Mouse (Mus musculus) right cerebral cortex, adult 2 months (tissue): Measurements from ENCODE around the gene Pou4f2.

Experiments used
- DNase-seq, 2 experiments: peaks; one replicate each; pipeline ENCODE4 v3.0.0; 2021 to 2022; ENCODE audit warnings: low spot score in 2 of 2

Pou4f2 gene

GRCm38 (mm10) chr8:78419272-78419671, 17.2 kb downstream of the Pou4f2 start:
- no peak for DNase-seq

- no peak for DNase-seq
Observed at GRCm38 (mm10) chr8:78390756-78391155, 45.7 kb downstream of the Pou4f2 start.
